Mouse (Mus musculus) testis, postnatal 14 days (tissue): ENCODE results near the gene Mepe.

Source experiments
- DNase-seq: peaks from one replicate; pipeline ENCODE4 v3.0.0; 2021; ENCODE audit warnings: low spot score

Mepe gene

GRCm38 (mm10) chr5:104325029-104325428 is at the start of gene Mepe:
Mepe (plus strand) TSS chr5:104325329.
- no peak for DNase-seq

GRCm38 (mm10) chr5:104294201-104294600 is 30.9 kb upstream of the Mepe start:
- DNase-seq: no peak

DNA sequence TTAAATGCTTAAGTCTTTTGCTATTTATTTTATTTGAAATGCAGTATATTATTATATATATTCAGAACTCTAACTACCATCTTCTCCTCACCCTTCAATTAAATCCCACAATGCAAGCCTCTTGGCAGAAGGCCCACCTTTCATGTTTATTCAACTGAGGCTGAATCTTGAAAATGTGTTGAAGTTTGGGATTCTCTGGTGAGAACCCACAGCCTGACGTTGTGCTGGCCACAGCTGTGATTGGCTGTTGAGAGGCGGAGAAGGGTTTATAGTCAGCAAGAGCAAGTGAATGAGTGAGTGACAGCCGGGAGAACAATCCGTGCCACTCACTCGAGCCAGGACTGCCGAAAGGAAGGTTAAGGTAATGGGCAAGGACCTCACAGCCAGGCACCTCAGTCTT is 26.1 kb upstream of the Mepe start, which contains the start of gene Ibsp:
TSS of gene Ibsp (plus strand) at position 178 of the 400 bp plus-strand sequence.
- DNase-seq: no peak

GRCm38 (mm10) chr5:104314073-104314472 is 11.1 kb upstream of the Mepe start:
- DNase-seq: no peak

DNA sequence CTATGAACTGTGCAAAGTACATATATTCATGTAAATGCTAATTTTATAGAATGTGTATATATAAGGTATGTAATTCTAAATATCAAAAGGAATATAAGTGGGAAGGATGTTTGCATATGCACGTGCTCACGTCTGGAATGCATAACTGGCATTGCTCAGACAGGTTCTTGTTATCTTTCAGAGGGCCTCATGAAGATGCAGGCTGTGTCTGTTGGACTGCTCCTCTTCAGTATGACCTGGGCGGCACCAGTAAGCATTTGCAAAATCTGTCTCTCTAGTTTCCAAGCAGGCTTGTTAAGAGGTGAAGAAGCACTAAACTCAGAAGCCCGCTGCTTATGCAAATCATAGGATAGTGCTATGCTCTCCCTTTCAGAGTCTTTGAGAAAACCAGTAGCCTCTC is 1.8 kb downstream of the Mepe start:
- no peak for DNase-seq

DNA sequence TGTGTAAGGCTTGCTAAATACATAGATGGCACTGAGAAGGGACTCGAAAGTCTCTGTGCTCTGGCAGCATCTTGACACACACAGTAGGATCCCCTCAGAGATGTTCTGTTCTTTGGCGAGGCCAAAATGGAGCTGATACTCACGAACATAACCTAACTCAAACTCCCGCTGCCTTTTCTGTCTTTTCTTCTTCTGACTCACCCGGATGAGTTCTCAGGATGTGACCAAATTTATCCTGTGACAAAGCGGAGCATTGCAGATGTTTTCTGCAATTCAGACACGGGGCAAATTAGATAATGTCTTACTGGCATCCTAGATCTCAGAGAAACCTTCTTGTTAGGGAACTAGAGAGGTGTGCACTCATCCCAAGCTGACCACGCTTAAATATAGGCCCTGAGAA is 2.3 kb downstream of the Mepe start:
- no peak for DNase-seq

- no peak for DNase-seq
These were observed 2.7 kb downstream of the Mepe start for GRCm38 (mm10) chr5:104327876-104328275.

GRCm38 (mm10) chr5:104328317-104328850 is 3.3 kb downstream of the Mepe start:
- DNase-seq: no peak

DNA sequence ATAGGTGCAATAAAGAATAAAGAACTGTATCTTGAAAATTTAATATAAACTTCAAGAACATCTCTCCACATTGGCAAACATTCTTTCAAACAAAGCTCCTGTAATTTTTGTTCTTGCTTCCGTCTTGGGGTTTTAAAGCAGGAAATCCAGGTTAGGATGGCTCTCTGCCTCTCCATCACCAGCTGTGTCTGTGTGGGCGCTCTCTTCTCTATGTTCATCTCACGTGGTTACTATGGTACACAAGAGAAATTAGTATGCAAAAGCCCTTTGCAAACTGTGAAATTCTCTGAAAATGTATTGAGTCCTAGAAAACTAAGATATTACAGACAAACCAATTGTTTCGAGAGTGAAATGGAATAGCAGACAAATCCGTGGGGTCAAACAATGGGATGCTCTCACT is 4.3 kb downstream of the Mepe start:
- no peak for DNase-seq

DNA sequence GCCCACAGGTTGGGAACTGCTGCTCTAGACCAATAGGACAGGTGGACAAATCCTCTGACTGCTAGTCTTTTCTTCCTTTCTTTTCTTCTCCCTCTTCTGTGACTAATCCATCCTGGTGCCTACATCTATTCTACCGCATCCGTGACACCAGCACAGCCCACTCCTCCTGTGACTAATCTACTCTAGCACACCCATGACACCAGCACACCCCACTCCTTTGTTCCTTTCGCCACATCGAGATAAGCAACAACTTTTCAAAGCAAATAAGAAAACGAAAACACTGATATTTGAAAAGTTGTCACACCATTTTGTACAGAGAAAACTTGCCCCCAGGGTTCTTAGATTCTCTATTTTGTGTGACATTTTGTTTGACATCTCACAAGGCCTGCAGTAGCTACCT is 5.0 kb downstream of the Mepe start:
- no peak for DNase-seq

DNA sequence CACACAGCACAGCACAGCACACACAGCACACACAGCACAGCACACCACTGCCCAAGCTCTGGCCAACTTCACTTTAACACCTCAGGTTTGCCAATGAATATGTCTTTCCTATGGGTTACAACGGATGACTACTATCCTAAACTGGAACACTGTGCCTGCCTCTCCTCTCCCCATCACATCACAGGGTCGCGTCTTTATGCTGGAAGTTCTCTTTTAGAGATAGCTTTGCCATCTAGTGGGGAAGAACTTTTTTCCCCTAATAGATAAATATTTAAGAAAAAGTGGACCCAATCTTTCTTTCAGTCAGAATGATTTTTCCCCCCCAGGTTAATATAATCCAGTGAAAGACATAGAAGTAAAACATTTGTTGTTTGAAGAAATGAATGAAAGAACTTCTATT is 7.2 kb downstream of the Mepe start:
- no peak for DNase-seq

GRCm38 (mm10) chr5:104333231-104333640 is 8.1 kb downstream of the Mepe start:
- DNase-seq: peak; percentile 50

- no peak for DNase-seq
These were observed 8.5 kb downstream of the Mepe start for GRCm38 (mm10) chr5:104333643-104334042.

- DNase-seq: peak; percentile 48
These were observed 9.4 kb downstream of the Mepe start for GRCm38 (mm10) chr5:104334516-104334915.

DNA sequence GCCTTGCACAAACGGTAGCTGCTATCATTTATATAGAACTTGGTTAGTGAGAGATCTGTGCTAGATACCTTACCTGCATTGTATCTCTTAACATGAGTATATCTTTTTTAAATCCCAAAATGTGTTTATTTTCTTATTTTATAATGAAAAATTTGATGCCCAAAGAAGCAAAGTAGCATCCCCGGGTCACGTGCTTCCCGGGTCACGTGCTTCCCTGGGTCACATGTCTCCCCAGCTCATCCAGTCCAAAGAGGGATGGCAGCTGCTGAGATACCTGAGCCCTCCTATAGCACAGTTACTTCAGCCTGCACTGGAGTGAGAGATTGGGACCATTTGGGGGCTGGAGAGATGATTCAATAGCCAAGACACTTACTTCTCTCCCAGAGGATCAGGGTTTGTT is 10.8 kb downstream of the Mepe start:
- DNase-seq: no peak

- DNase-seq: no peak
These were observed 12.4 kb downstream of the Mepe start for GRCm38 (mm10) chr5:104337491-104337890.

- no peak for DNase-seq
These were observed 13.9 kb downstream of the Mepe start for GRCm38 (mm10) chr5:104339009-104339408.

DNA sequence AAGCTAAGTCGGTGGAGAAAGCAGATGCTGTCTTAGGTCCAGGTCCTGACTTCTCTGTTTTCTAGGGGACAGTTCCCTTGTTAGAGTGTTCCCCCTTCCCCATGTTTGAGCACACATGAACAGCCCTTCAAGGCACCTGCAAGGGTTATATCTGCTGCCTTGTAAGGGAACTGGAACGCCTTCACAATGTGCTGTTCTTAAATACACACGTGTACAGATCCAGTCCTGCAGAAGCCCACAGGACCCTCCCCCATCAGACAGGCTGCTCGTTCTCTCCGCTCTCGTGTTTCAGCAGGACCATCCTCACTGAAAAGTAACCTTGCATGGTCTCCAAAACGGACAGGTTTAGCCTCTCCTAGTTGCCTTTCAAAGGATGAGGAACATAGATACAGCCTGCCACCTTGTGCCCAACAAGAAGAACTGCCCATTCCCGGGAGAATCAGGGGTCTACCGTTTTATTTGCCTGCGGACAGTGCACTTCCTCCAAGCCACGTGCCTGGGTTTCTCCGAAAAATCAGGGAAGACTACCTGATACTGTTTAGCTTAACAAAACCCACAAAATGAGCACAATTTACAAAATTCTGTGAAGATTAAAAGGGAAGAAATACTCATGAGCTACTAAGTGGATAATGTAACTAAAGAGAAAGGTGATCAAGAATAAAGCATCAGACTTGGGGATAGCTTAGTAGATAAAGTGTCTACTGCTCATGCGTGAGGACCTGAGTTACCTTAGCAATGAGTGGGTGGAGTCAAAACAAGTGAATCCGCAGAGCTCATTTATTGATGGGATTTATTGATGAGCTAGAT is 14.8 kb downstream of the Mepe start:
- peak; percentile 12 for DNase-seq

- no peak for DNase-seq
These were observed 15.3 kb downstream of the Mepe start for GRCm38 (mm10) chr5:104340513-104340829.

DNA sequence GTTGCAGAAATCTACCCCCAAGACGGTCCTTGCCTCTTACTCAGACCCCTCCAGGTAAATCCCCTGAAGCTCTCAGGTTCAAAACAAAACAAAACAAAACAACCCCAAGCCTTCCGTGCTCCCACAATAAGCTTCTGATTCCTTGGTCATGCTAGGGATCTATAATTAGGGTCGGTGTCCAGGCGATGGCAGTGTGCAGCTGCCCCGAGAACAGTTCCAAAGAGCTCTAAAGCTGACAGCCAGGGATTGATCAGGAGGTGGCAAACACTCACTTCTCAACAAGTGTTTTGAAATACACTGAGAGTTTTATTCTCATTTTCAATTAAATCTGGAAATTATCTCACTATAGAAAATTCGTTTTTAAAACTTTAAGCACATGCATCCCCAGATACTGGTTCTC is 17.8 kb downstream of the Mepe start:
- no peak for DNase-seq

- no peak for DNase-seq
These were observed 19.6 kb downstream of the Mepe start for GRCm38 (mm10) chr5:104344526-104345240.

GRCm38 (mm10) chr5:104345241-104345630 is 20.1 kb downstream of the Mepe start:
- DNase-seq: no peak

- DNase-seq: no peak
These were observed 25.9 kb downstream of the Mepe start for GRCm38 (mm10) chr5:104351041-104351440.
